Mouse (Mus musculus) stomach, postnatal 0 days (tissue): ENCODE measurements around the gene Gfpt2.

Experiments used
- CTCF ChIP-seq: IDR thresholded peaks from 2 replicates; pipeline ENCODE4 v1.5.1; 2016; ENCODE audit warnings: antibody characterized with exemption, low read depth, mild to moderate bottlenecking, moderate library complexity
- EP300 ChIP-seq: optimal IDR thresholded peaks from 2 replicates; pipeline ENCODE3; 2016; ENCODE audit warnings: antibody characterized with exemption

GRCm38 (mm10) chr11:49781833-49782399 is 12.1 kb upstream of the Gfpt2 start:
- TF ChIP-seq EP300: no peak
- no peak for TF ChIP-seq CTCF
